Mouse (Mus musculus) MEL (cell line): ENCODE results near the gene Wnt3. TPM values are rescaled to one million over a fixed set of nuclear protein-coding genes. Genes with fewer than 3 reads are reported as not detected.

Experiments used
- DNase-seq: peaks from one replicate; pipeline ENCODE4 v3.0.0; 2011; ENCODE audit warnings: low read depth, low spot score
- H3K27ac ChIP-seq: 2 replicates; pipeline ENCODE4 v1.5.1; 2012; ENCODE audit warnings: low read depth, mild to moderate bottlenecking, control low read depth, low read length, moderate library complexity; ENCODE audit not compliant: control insufficient read depth
- H3K27me3 ChIP-seq, 2 experiments: fragments of 150-350 bp in 1 of 2; sonication (generic) in 1 of 2; 2 replicates each; pipeline ENCODE4 v1.6.1; 2012; ENCODE audit warnings: low read length in 2 of 2, mild to moderate bottlenecking in 2 of 2, improper control_type of control experiment in 1 of 2, moderate library complexity in 1 of 2; ENCODE audit not compliant: insufficient read depth in 2 of 2, control insufficient read depth in 1 of 2
- H3K36me3 ChIP-seq, 2 experiments: 2 replicates each; pipeline ENCODE4 v1.6.1; 2012 to 2014; ENCODE audit warnings: low read length in 2 of 2, improper control_type of control experiment in 1 of 2, inconsistent platforms in 1 of 2, mild to moderate bottlenecking in 1 of 2; ENCODE audit not compliant: insufficient read depth in 2 of 2, control insufficient read depth in 1 of 2
- H3K4me1 ChIP-seq, 2 experiments: fragments of 150-350 bp in 1 of 2; sonication (generic) in 1 of 2; 2 replicates each; pipeline ENCODE4 v1.6.1; 2012; ENCODE audit warnings: low read length in 2 of 2, improper control_type of control experiment in 1 of 2, mild to moderate bottlenecking in 1 of 2; ENCODE audit not compliant: insufficient read depth in 2 of 2, control insufficient read depth in 1 of 2
- H3K4me3 ChIP-seq, 2 experiments: fragments of 150-350 bp in 1 of 2; sonication (generic) in 1 of 2; 2 replicates each; pipeline ENCODE4 v1.5.1; 2012; ENCODE audit warnings: low read depth in 2 of 2, low read length in 2 of 2, mild to moderate bottlenecking in 2 of 2, moderate library complexity in 2 of 2, control low read depth in 1 of 2, improper control_type of control experiment in 1 of 2; ENCODE audit not compliant: control insufficient read depth in 1 of 2, insufficient read depth in 1 of 2
- H3K79me2 ChIP-seq: 2 replicates; pipeline ENCODE4 v1.6.1; 2012; ENCODE audit warnings: mild to moderate bottlenecking, low read length, moderate library complexity; ENCODE audit not compliant: control insufficient read depth, poor library complexity, insufficient read depth
- H3K9ac ChIP-seq: 2 replicates; pipeline ENCODE4 v1.6.1; 2012; ENCODE audit warnings: low read depth, mild to moderate bottlenecking, control low read depth, low read length, moderate library complexity; ENCODE audit not compliant: control insufficient read depth, poor library complexity, severe bottlenecking
- H3K9me3 ChIP-seq: fragments of 150-350 bp; sonication (generic); replicated peaks from 2 replicates; pipeline ENCODE4 v1.6.1; 2012; ENCODE audit warnings: mild to moderate bottlenecking, low read length, improper control_type of control experiment, moderate library complexity; ENCODE audit not compliant: insufficient read depth
- BHLHE40 ChIP-seq: IDR thresholded peaks from 2 replicates; pipeline ENCODE4 v1.6.1; 2012; ENCODE audit warnings: low read depth, mild to moderate bottlenecking, inconsistent platforms, low read length, improper control_type of control experiment, borderline replicate concordance
- CHD2 ChIP-seq: IDR thresholded peaks from 2 replicates; pipeline ENCODE4 v1.6.1; 2011; ENCODE audit warnings: low read length, improper control_type of control experiment
- CTCF ChIP-seq, 3 experiments: IDR thresholded peaks in 2 of 3; conservative IDR thresholded peaks in 1 of 3; 2 replicates each; pipeline ENCODE4 v1.5.1; 2011 to 2012; ENCODE audit warnings: low read length in 3 of 3, low read depth in 2 of 3, mild to moderate bottlenecking in 2 of 3, improper control_type of control experiment in 1 of 3, inconsistent platforms in 1 of 3, mixed read lengths in 1 of 3, moderate library complexity in 1 of 3; ENCODE audit not compliant: control insufficient read depth in 1 of 3, insufficient read depth in 1 of 3, poor library complexity in 1 of 3, severe bottlenecking in 1 of 3
- E2F4 ChIP-seq: IDR thresholded peaks from 2 replicates; pipeline ENCODE4 v1.6.1; 2011; ENCODE audit warnings: low read depth, low read length, improper control_type of control experiment, borderline replicate concordance
- ETS1 ChIP-seq: IDR thresholded peaks from 2 replicates; pipeline ENCODE4 v1.6.1; 2012; ENCODE audit warnings: low read depth, mild to moderate bottlenecking, inconsistent platforms, low read length, improper control_type of control experiment, moderate library complexity
- GATA1 ChIP-seq: IDR thresholded peaks from 2 replicates; pipeline ENCODE4 v1.6.1; 2011; ENCODE audit warnings: low read depth, low read length, improper control_type of control experiment
- HCFC1 ChIP-seq: IDR thresholded peaks from 2 replicates; pipeline ENCODE4 v1.6.1; 2012; ENCODE audit warnings: low read depth, mild to moderate bottlenecking, inconsistent platforms, low read length, improper control_type of control experiment, moderate library complexity
- KAT2A ChIP-seq: conservative IDR thresholded peaks from 2 replicates; pipeline ENCODE4 v1.6.1; 2012; ENCODE audit warnings: low read depth, low read length, improper control_type of control experiment, inconsistent platforms
- MEF2A ChIP-seq: IDR thresholded peaks from 2 replicates; pipeline ENCODE4 v1.6.1; 2014; ENCODE audit warnings: low read depth, mild to moderate bottlenecking, inconsistent platforms, low read length, improper control_type of control experiment; ENCODE audit not compliant: poor library complexity, insufficient replicate concordance, severe bottlenecking; ENCODE audit errors: extremely low read depth
- MXI1 ChIP-seq: IDR thresholded peaks from 2 replicates; pipeline ENCODE4 v1.6.1; 2011; ENCODE audit warnings: mild to moderate bottlenecking, low read depth, low read length, improper control_type of control experiment
- NRF1 ChIP-seq: IDR thresholded peaks from 2 replicates; pipeline ENCODE4 v1.6.1; 2014; ENCODE audit warnings: low read depth, mild to moderate bottlenecking, inconsistent platforms, low read length, improper control_type of control experiment, moderate library complexity; ENCODE audit not compliant: poor library complexity, insufficient read depth, severe bottlenecking
- POLR2A ChIP-seq, 2 experiments: IDR thresholded peaks; 2 replicates each; pipeline ENCODE4 v1.6.1; 2011 to 2012; ENCODE audit warnings: low read length in 2 of 2, mild to moderate bottlenecking in 2 of 2, control low read depth in 1 of 2, improper control_type of control experiment in 1 of 2, low read depth in 1 of 2, moderate library complexity in 1 of 2; ENCODE audit not compliant: control insufficient read depth in 1 of 2, insufficient read depth in 1 of 2, poor library complexity in 1 of 2
- UBTF ChIP-seq: IDR thresholded peaks from 2 replicates; pipeline ENCODE4 v1.6.1; 2012; ENCODE audit warnings: low read depth, mild to moderate bottlenecking, inconsistent platforms, low read length, improper control_type of control experiment, moderate library complexity, borderline replicate concordance; ENCODE audit not compliant: insufficient read depth
- polyA plus RNA-seq, 2 experiments: library from polyadenylated mRNA; stranded (reverse) in 1 of 2; unstranded in 1 of 2; fragments of >175 nt in 1 of 2; fragments of >200 nt in 1 of 2; gene quantifications; 2 replicates each; pipeline versions ENCODE4 v1.2.1 to v1.2.4; 2012; ENCODE audit warnings: low replicate concordance in 2 of 2, low read depth in 1 of 2; ENCODE audit not compliant: insufficient read length in 2 of 2, insufficient read depth in 1 of 2, missing spikeins in 1 of 2
- total RNA-seq: library from RNA; depleted of rRNA; stranded (reverse); fragments of 300-350 nt; gene quantifications from 2 replicates; pipeline ENCODE4 v1.2.3, GENCODE M21; 2012

Wnt3 gene
- total and polyA plus RNA-seq, 3 experiments: not detected

GRCm38 (mm10) chr11:103809611-103810598 lies 36.0 kb downstream of the Wnt3 start:
- Histone ChIP-seq H3K79me2 (no peaks in the 10 kb centered on the region), H3K9me3 (no peaks in the 10 kb centered on the region), H3K27ac (no peak overlapping the region), H3K36me3 (no peaks in the 10 kb centered on the region), H3K9ac (no peak overlapping the region), H3K27me3 (no peaks in the 10 kb centered on the region; a peak in 1 of 4 replicates), H3K4me3 (no peak overlapping the region), H3K4me1 (no peaks in the 10 kb centered on the region)
- TF ChIP-seq NRF1 (no peak), GATA1 (no peak), ETS1 (no peak), MEF2A (no peak), POLR2A (IDR thresholded peaks at IDR 0.05; ENCODE audit: control insufficient read depth in 1 of 2, insufficient read depth in 1 of 2, low read depth in 1 of 2, low read length in 2 of 2, poor library complexity in 1 of 2) (no peak), MXI1 (no peak), HCFC1 (no peak)
- no peak for DNase-seq

GRCm38 (mm10) chr11:103810631-103811030 lies 36.7 kb downstream of the Wnt3 start:
- Histone ChIP-seq H3K79me2 (no peaks in the 10 kb centered on the region), H3K4me3 (no peak overlapping the region), H3K36me3 (no peaks in the 10 kb centered on the region), H3K27me3 (no peaks in the 10 kb centered on the region; a peak in 1 of 4 replicates), H3K27ac (no peak overlapping the region), H3K9me3 (no peaks in the 10 kb centered on the region), H3K4me1 (no peaks in the 10 kb centered on the region), H3K9ac (no peak overlapping the region)
- TF ChIP-seq CTCF (IDR thresholded peaks at IDR 0.05 in 2 of 3, conservative IDR thresholded peaks at IDR 0.05 in 1 of 3; ENCODE audit: control insufficient read depth in 1 of 3, insufficient read depth in 1 of 3, low read depth in 2 of 3, low read length in 3 of 3, poor library complexity in 1 of 3, severe bottlenecking in 1 of 3): no peak
- TF ChIP-seq CHD2: no peak
- no peak for TF ChIP-seq E2F4
- no peak for TF ChIP-seq KAT2A
- TF ChIP-seq UBTF: no peak
- no peak for TF ChIP-seq MXI1
- no peak for TF ChIP-seq BHLHE40
- no peak for DNase-seq
